Mouse (Mus musculus) embryonic facial prominence, embryonic 13.5 days (tissue): ENCODE measurements around the gene Slc15a5. TPM values are rescaled to one million over a fixed set of nuclear protein-coding genes. Genes with fewer than 3 reads are reported as not detected.
A peak's percentile ranks its signal among the peaks of the same experiment; 100 is the strongest.

Source experiments
- ATAC-seq: fragments of 200-750 bp; cut with Nextera tagmentation; 2 replicates; pipeline ENCODE4 v1.8.0; 2017; ENCODE audit warnings: low read depth; ENCODE audit not compliant: insufficient number of reproducible peaks, insufficient read depth, low FRiP score, low TSS enrichment
- H3K27ac ChIP-seq: fragments of 300-500 bp; sonication (generic); 2 replicates; pipeline ENCODE4 v1.5.1; 2015; ENCODE audit warnings: moderate library complexity, mild to moderate bottlenecking, inconsistent platforms
- H3K27me3 ChIP-seq: fragments of 300-500 bp; sonication (generic); 2 replicates; pipeline ENCODE4 v1.6.1; 2015; ENCODE audit warnings: mild to moderate bottlenecking, inconsistent platforms
- H3K36me3 ChIP-seq: fragments of 300-500 bp; sonication (generic); 2 replicates; pipeline ENCODE4 v1.6.1; 2015; ENCODE audit warnings: mild to moderate bottlenecking, inconsistent platforms
- H3K4me1 ChIP-seq: fragments of 300-500 bp; sonication (generic); 2 replicates; pipeline ENCODE4 v1.6.1; 2015; ENCODE audit warnings: inconsistent platforms
- H3K4me2 ChIP-seq: fragments of 300-500 bp; sonication (generic); 2 replicates; pipeline ENCODE4 v1.6.1; 2015; ENCODE audit warnings: moderate library complexity, mild to moderate bottlenecking, inconsistent platforms
- H3K4me3 ChIP-seq: fragments of 300-500 bp; sonication (generic); 2 replicates; pipeline ENCODE4 v1.5.1; 2015; ENCODE audit warnings: mild to moderate bottlenecking, inconsistent platforms
- H3K9ac ChIP-seq: fragments of 300-500 bp; sonication (generic); 2 replicates; pipeline ENCODE4 v1.6.1; 2015; ENCODE audit warnings: mild to moderate bottlenecking, inconsistent platforms
- H3K9me3 ChIP-seq: fragments of 300-500 bp; sonication (generic); 2 replicates; pipeline ENCODE4 v1.6.1; 2016; ENCODE audit warnings: inconsistent platforms
- WGBS: fragments of 180-500 bp; shearing (Covaris S2); methylation state at CpG from one replicate; pipeline ENCODE4 v1.1.7; 2015; ENCODE audit warnings: mixed read lengths; 5-methylcytosine and 5-hydroxymethylcytosine counted together
- polyA plus RNA-seq: library from polyadenylated mRNA; unstranded; fragments of >200 nt; fragmentation: Nextera tagmentation; extraction: Ambion mirVana; gene quantifications from 2 replicates; pipeline ENCODE4 v1.2.1, GENCODE M21; 2015

The Slc15a5 gene
- polyA plus RNA-seq, 1 experiment from 2014 or later: not detected

- ATAC-seq: no peak
- Histone ChIP-seq H3K36me3 (no peaks in the 10 kb centered on the region), H3K27ac (no peak overlapping the region), H3K9me3 (no peaks in the 10 kb centered on the region), H3K27me3 (no peaks in the 10 kb centered on the region), H3K4me2 (no peak overlapping the region), H3K4me1 (peaks cover 5% of the 10 kb centered on the region), H3K4me3 (no peak overlapping the region), H3K9ac (no peak overlapping the region)
- 76% methylated on average over 9 of the region's 9 CpGs for WGBS
Observed at GRCm38 (mm10) chr6:138053686-138054085, 26.0 kb downstream of the Slc15a5 start.

DNA sequence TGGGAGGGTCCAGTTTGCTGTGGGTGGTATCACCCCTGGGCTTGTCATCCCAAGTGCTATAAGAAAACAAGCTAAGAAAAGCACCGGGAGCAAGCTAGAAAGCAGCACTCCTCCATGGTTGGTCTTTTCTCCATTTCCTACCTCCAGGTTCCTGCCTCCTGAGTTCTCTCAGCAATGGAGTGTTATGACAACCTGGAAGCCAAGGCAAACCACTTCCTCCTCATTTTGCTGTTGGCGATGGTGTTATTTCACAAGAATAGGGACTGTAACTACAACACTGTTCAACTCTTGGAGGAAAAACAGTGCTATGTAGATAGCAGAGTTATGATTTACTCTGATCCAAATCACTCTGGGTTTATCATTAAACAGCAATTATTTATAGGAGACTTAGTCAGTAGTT lies 34.4 kb downstream of the Slc15a5 start:
- H3K4me2 ChIP-seq: no peak overlapping the region
- H3K9ac ChIP-seq: no peak overlapping the region
- no peak overlapping the region for H3K27ac ChIP-seq
- no peak overlapping the region for H3K4me3 ChIP-seq
- H3K36me3 ChIP-seq: no peaks in the 10 kb centered on the region
- WGBS: 87% methylated on average over 2 of the region's 2 CpGs
- H3K27me3 ChIP-seq: no peaks in the 10 kb centered on the region
- ATAC-seq: no peak
- H3K4me1 ChIP-seq: no peaks in the 10 kb centered on the region
- H3K9me3 ChIP-seq: no peaks in the 10 kb centered on the region

GRCm38 (mm10) chr6:138042891-138043290 lies 36.8 kb downstream of the Slc15a5 start:
- Histone ChIP-seq H3K27ac (no peak overlapping the region), H3K9me3 (no peaks in the 10 kb centered on the region), H3K27me3 (no peaks in the 10 kb centered on the region), H3K36me3 (no peaks in the 10 kb centered on the region), H3K4me1 (no peaks in the 10 kb centered on the region), H3K4me3 (no peak overlapping the region), H3K9ac (no peak overlapping the region), H3K4me2 (no peak overlapping the region)
- no peak for ATAC-seq
- 86% methylated on average over 5 of the region's 5 CpGs for WGBS

DNA sequence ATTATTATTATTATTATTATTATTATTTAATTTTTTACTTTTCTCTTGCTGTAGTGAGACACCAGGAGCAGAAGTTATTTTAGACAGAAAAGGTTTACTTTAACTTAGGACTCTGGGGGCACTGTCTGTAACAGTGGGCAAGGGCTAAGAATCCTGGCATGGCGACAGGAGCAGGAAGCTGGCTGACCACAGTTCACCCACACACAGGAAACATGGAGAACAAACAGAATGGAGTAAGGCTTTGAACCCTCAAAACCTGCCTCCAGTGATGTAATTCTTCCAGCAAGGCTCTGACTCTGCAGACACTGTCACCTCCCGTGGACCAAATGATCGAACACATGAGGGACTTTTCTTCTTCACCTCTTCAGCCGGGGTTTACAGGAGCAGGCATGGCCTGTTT lies 37.9 kb downstream of the Slc15a5 start:
- ATAC-seq: no peak
- H3K4me1 ChIP-seq: no peaks in the 10 kb centered on the region
- WGBS: 93% methylated on average over 4 of the region's 4 CpGs

GRCm38 (mm10) chr6:138037587-138037986 lies 42.1 kb downstream of the Slc15a5 start:
- 88% methylated on average over 5 of the region's 5 CpGs for WGBS
- Histone ChIP-seq H3K4me3 (no peak overlapping the region), H3K9me3 (no peaks in the 10 kb centered on the region), H3K27me3 (no peaks in the 10 kb centered on the region), H3K36me3 (no peaks in the 10 kb centered on the region), H3K4me1 (no peaks in the 10 kb centered on the region), H3K4me2 (no peak overlapping the region), H3K27ac (no peak overlapping the region), H3K9ac (no peak overlapping the region)
- no peak for ATAC-seq

More for the DNA sequence above, 37.9 kb downstream of the Slc15a5 start:
- Histone ChIP-seq H3K36me3 (no peaks in the 10 kb centered on the region), H3K9me3 (no peaks in the 10 kb centered on the region), H3K9ac (no peak overlapping the region), H3K4me2 (no peak overlapping the region), H3K4me3 (no peak overlapping the region), H3K27me3 (no peaks in the 10 kb centered on the region), H3K27ac (no peak overlapping the region)

DNA sequence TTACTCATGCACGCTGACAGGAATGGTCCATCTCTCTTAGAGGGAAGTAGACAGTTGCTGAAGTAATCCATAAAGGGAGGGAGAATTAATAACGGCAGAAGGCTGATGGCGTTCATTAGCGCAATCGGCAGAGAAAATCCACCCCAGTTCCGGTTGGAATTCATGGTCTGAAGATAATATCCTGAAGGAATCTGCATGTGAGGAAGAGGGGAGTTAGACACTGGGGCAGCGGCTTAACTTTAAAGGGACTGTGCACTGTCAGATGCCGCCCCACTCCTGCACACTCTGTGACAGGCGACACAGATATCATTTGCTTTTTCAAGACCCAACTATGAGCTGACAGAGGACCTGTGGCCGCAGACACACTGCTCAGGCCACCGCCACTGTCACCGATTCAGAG lies 42.8 kb downstream of the Slc15a5 start:
- no peaks in the 10 kb centered on the region for H3K27me3 ChIP-seq
- no peak overlapping the region for H3K4me3 ChIP-seq
- no peak overlapping the region for H3K27ac ChIP-seq
- H3K4me2 ChIP-seq: no peak overlapping the region
- no peaks in the 10 kb centered on the region for H3K4me1 ChIP-seq
- no peak for ATAC-seq
- WGBS: 85% methylated on average over 12 of the region's 12 CpGs
- no peak overlapping the region for H3K9ac ChIP-seq
- H3K36me3 ChIP-seq: no peaks in the 10 kb centered on the region
- no peaks in the 10 kb centered on the region for H3K9me3 ChIP-seq

DNA sequence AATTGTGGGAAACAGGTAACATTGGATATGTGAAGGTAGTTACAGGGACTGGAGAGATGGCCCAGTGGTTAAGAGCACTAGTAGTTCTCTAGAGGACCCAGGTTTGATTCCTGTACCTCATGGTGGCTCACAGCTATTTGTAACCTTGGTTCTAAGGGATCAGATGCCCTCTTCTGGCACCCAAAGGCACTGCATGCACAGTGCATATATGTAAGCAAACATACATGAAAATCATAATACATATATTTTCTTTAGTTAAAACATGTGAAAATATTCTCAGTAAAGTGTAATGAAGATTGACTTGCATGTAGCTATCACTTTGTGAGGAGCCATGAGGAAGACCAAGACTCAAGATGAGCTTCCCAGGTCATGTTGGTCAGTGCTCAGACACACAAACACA lies 62.8 kb downstream of the Slc15a5 start:
- Histone ChIP-seq H3K27ac (no peak overlapping the region), H3K4me1 (no peaks in the 10 kb centered on the region), H3K4me2 (no peak overlapping the region), H3K9ac (no peak overlapping the region), H3K27me3 (no peaks in the 10 kb centered on the region), H3K4me3 (no peak overlapping the region), H3K36me3 (no peaks in the 10 kb centered on the region), H3K9me3 (no peaks in the 10 kb centered on the region)
- no peak for ATAC-seq

DNA sequence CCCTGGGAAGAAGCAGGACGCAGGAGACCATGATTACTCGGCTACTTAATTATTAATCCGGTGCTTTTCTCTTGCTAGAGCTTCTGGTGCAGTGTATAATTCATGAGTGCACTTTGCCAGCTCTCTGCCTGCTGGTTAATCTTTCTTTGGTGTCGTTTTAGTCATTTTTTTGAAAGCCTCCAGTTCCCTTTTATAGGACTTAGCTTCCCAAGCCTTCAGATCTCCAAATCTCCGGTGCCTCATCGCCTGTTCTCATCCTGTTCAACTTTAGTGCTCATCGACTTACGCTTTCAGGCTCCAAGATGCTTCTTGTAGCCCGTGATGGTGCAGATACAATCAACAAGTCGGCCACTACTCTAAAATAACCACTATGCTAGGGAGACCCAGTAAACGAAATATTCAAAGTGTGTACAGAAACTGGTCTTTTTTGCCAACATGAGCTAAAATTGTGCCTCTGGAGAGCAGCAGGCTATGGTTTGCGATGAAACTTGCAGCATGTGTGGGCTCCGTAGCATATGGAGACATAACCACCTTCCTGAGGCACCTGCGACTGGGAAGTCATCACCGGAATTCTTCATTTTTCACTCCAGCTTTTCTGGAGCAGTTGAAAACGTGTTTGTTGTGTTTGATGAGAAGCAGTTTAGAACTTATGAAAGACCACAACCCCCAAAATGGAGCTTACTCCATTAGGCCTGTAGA lies 64.6 kb downstream of the Slc15a5 start:
- Histone ChIP-seq H3K27me3 (no peaks in the 10 kb centered on the region), H3K9me3 (no peaks in the 10 kb centered on the region), H3K36me3 (no peaks in the 10 kb centered on the region), H3K4me2 (no peak overlapping the region), H3K4me3 (no peak overlapping the region), H3K4me1 (no peaks in the 10 kb centered on the region), H3K9ac (no peak overlapping the region), H3K27ac (no peak overlapping the region)
- ATAC-seq: no peak
- WGBS: 89% methylated on average over 16 of the region's 16 CpGs

- WGBS: 90% methylated on average over 6 of the region's 6 CpGs
Observed at GRCm38 (mm10) chr6:138011955-138012354, 67.8 kb downstream of the Slc15a5 start.

GRCm38 (mm10) chr6:138007705-138008104 lies 72.0 kb downstream of the Slc15a5 start:
- Histone ChIP-seq H3K27ac (no peak overlapping the region), H3K4me1 (no peaks in the 10 kb centered on the region), H3K9ac (no peak overlapping the region), H3K4me3 (no peak overlapping the region), H3K4me2 (no peak overlapping the region), H3K9me3 (no peaks in the 10 kb centered on the region), H3K36me3 (no peaks in the 10 kb centered on the region), H3K27me3 (no peaks in the 10 kb centered on the region)
- no peak for ATAC-seq
- 84% methylated on average over 6 of the region's 6 CpGs for WGBS

More at GRCm38 (mm10) chr6:138011955-138012354, 67.8 kb downstream of the Slc15a5 start:
- Histone ChIP-seq H3K4me3 (no peak overlapping the region), H3K9ac (no peak overlapping the region), H3K27me3 (no peaks in the 10 kb centered on the region), H3K4me1 (no peaks in the 10 kb centered on the region), H3K27ac (no peak overlapping the region), H3K9me3 (no peaks in the 10 kb centered on the region), H3K36me3 (no peaks in the 10 kb centered on the region), H3K4me2 (no peak overlapping the region)
- ATAC-seq: no peak

- no peaks in the 10 kb centered on the region for H3K36me3 ChIP-seq
- H3K27ac ChIP-seq: no peak overlapping the region
- H3K9ac ChIP-seq: no peak overlapping the region
- no peak overlapping the region for H3K4me3 ChIP-seq
- no peaks in the 10 kb centered on the region for H3K4me1 ChIP-seq
- H3K27me3 ChIP-seq: no peaks in the 10 kb centered on the region
- ATAC-seq: no peak
- H3K9me3 ChIP-seq: no peaks in the 10 kb centered on the region
- peak overlapping the region; percentile 9; the same call in 1 of the 2 replicates for H3K4me2 ChIP-seq
- WGBS: 60% methylated on average over 27 of the region's 27 CpGs
Observed at GRCm38 (mm10) chr6:138006525-138007251, 73.0 kb downstream of the Slc15a5 start.

DNA sequence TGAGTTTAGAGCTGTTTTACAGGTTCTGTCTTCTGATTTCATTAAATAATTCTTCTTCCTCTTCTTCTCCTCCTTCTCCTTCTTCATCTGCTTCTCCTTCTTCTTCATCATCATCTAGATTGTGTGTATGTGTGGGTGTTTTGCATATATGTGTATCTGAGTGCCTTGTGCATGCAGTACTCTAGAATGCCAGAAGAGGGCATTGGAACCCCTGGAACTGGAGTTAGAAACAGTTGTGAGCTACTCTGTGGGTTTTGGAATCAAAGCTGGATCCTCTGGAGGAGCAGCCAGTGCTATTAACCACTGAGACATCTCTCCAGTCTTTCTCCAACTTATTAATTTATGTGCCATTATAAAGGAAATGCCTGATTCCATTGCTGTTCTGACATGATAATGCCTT lies 89.9 kb downstream of the Slc15a5 start:
- H3K4me1 ChIP-seq: no peaks in the 10 kb centered on the region
- H3K27me3 ChIP-seq: no peaks in the 10 kb centered on the region
- H3K9me3 ChIP-seq: no peaks in the 10 kb centered on the region
- H3K36me3 ChIP-seq: no peaks in the 10 kb centered on the region
- H3K4me3 ChIP-seq: no peak overlapping the region
- H3K9ac ChIP-seq: no peak overlapping the region
- H3K4me2 ChIP-seq: no peak overlapping the region
- no peak overlapping the region for H3K27ac ChIP-seq
- no peak for ATAC-seq
